Mouse (Mus musculus): ENCODE measurements around the gene Gatad2b.
A peak's percentile ranks its signal among the peaks of the same experiment; 100 is the strongest.
"Not testable (repeated sequence)": the region's sequence is repeated elsewhere in the genome, so short reads cannot be mapped to it uniquely, and the experiment has no call there.

The Gatad2b gene

GRCm38 (mm10) chr3:90292345-90293275 lies at the start of gene Gatad2b:
Gene Gatad2b (plus strand): TSS chr3:90293178.
- DNase-seq, result peak; percentile 100

DNA sequence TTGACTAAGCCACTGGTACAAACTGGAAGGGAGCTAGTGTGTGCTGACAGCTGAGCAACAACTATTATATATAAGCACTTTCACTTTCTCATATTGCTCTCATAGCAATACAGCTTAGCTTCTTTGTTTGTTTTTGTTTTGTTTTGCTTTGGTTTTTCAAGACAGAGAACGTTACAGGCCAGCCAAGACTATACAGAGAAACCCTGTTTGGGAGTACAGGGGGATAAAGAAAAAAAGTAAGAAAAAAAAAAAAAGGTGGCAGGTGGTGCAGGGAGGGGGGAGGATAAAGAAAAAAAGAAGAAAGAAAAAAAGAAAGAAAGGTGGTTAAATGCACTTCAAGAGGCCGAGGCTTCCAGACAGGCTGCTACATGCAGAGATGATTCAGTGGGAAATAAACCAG lies 47.6 kb upstream of the Gatad2b start:
- DNase-seq, result no peak

- DNase-seq, result no peak
Observed at GRCm38 (mm10) chr3:90247630-90247959, 45.4 kb upstream of the Gatad2b start.

DNA sequence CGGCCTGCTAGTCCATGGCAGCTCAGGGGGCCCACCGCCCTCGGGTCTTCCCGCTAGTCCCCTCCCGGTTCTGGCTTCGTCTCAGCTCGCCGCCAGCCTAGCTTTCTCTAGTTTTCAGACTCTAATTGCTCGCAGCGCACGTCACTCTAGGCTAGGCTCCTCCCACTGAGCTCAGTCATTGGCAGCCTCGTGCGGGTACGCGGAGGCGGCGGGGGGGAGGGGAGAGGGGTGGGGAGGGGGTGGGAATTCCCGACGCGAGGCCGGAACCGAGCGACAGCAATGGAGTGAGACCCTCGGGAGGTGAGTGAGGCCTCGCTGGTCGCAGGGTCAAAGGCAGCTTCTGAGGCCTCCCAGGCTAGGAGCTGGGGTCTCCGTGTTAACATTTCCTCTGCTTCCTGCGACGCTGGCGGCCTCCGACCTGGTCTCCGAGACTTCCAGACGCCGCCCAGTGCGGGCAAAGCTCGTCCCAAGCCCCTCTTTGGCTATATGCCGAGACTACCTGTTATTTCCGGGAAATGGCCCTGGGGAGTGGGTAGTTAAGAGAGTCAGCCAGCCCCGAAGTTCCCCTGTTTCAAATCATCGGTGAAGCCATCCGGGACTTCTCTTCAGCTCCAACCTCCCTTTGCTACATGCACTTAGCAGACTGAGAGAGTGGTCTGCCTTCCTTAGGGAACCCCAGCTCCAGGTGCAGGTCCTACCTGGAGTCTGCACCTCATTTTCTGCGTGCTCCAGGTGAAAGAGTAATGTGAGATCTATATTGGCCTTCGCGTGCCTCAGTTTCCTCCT lies 44.8 kb upstream of the Gatad2b start, which contains the start of gene Slc39a1:
Gene Slc39a1, plus strand, starts transcription at position 213 of the 786 bp plus-strand sequence.
- peak; percentile 96 for DNase-seq

DNA sequence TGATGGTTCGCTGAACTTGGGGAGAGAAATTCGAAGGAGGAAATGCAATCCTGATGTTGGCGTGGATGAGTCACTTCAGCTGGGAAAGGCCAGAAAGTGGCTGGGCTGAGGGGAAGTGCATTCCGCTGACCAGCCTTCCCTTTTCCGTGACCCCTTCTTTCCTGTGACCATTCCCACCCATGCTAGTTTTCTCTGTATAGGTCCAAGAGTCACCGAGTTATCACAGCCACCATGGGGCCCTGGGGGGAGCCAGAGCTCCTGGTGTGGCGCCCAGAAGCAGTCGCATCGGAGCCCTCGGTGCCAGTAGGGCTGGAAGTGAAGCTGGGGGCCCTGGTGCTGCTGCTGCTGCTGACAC lies 44.3 kb upstream of the Gatad2b start:
- no peak for DNase-seq

DNA sequence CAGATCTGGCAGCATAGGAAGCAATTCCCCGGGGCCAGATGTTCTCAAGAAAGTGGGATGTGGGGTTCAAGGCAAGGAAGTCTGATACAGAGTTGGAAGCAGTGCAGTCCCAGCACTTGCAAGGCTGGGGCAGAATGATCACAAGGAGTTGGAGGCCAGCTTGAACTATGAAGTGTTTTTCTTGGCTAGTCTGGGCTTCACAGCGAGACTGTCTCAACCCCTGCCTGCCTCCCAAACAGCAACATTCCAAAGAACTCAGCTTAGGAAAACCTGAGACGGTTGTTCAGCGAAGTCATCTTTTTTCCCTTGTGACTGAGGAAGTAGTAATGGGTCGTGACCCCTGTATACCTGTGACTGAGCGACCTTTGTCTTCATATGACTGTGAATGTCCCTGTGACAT lies 42.2 kb upstream of the Gatad2b start:
- no peak for DNase-seq

DNA sequence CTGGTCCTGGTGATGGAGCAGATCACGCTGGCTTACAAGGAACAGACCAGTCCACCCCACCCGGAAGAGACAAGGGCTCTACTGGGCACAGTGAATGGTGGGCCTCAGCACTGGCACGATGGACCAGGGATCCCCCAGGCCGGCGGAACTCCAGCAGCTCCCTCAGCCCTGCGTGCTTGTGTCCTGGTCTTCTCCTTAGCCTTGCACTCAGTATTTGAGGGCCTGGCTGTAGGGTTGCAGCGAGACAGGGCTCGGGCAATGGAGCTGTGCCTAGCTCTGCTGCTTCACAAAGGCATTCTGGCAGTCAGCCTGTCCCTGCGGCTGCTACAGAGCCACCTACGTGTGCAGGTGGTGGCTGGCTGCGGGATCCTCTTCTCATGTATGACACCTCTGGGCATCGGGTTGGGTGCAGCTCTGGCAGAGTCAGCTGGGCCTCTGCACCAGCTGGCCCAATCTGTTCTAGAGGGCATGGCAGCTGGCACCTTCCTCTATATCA lies 41.2 kb upstream of the Gatad2b start:
- not testable (repeated sequence) for DNase-seq

DNA sequence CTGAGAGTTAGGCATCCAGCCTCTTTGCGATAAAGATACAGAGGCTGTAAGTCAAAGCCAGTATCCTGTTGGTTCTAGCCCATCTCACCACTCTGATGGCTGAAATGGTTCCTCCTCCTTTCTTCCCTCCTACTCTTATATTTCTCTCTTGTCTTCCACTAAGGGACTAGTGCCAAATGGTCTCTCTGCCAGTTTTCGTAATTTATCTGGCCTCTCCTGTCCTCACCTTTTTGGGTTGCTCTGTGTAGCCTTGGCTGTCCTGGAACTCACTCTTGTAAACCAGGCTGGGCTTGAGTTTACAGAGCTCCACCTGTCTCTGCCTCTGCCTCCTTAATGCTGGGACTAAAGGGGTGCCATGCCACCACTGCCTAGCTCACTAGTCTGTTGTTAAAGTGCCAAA lies 40.3 kb upstream of the Gatad2b start:
- DNase-seq, result not testable (repeated sequence)

DNA sequence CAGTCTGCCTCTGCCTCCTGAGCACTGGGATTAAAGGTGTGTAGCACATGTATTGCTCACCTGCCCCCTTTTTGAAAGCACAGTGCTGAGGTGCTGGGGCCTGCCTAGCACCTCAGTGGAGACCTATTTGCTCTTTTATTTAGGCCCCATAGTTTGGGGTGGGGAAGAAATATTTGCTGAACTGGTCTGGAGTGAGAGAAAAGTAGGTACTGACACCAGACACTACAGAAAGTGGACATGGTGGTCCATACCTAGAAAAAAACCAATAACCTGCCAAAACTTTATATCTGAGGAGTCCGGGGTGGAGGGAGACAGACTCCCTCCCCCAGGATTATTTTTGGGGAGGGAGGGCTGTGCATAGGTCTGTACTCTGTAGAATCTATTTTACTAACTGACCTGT lies 39.8 kb upstream of the Gatad2b start:
- not testable (repeated sequence) for DNase-seq

- DNase-seq, result peak; percentile 98
Observed at GRCm38 (mm10) chr3:90253653-90254418, 39.1 kb upstream of the Gatad2b start, which contains the start of gene Crtc2. Gene Crtc2 (plus strand): TSS chr3:90254163.

GRCm38 (mm10) chr3:90254419-90255193 lies 38.4 kb upstream of the Gatad2b start:
- no peak for DNase-seq

DNA sequence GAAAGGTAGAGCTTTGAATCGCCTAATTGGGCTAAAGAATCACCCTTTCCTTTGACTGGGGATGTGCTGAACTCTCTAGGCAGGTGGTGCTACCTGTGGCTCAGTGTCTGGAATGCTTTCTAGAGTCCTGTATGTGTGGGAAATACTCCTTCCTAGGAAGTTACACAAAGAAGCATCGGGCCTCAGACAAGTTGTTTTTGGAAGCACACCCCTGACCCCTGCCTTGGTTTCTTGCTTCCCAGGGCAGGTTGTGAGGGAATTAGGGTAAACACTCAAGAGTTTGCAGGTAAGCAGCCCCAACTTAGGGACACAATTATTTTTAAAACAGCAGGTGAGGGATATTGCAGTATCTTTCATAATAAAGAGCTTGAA lies 37.8 kb upstream of the Gatad2b start:
- no peak for DNase-seq

DNA sequence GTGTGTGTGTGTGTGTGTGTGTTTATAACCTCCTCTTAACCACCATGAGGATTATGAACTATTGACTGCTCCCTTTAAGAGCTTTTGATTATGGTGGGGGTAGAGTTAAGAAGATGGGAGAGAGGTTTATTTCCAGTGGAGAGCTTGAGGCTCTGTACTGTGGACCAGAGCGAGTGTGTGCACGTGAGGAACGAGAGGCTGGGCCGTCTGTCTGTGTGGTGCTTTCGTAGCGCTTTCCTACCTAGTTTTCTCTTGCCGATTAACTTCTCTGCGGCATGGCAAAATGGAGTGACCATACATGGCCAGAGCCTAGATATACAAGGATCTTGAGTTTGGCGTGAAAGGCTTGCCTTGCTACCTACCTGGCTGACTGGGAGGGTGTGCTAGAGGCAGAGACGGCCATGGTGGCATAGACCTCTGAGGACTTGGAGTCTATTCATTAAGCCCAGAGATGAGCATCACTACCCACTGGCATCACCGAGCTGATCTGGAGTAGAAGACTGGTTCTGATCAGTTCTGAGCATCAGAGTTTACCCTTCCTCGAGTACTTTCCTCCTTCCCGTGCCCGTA lies 37.1 kb upstream of the Gatad2b start:
- no peak for DNase-seq

GRCm38 (mm10) chr3:90256731-90257530 lies 36.0 kb upstream of the Gatad2b start:
- DNase-seq, result peak; percentile 60

GRCm38 (mm10) chr3:90258521-90258920 lies 34.5 kb upstream of the Gatad2b start:
- peak; percentile 71 for DNase-seq

GRCm38 (mm10) chr3:90263121-90263771 lies 29.7 kb upstream of the Gatad2b start:
- DNase-seq, result no peak

GRCm38 (mm10) chr3:90264687-90265033 lies 28.3 kb upstream of the Gatad2b start:
- DNase-seq, result no peak

DNA sequence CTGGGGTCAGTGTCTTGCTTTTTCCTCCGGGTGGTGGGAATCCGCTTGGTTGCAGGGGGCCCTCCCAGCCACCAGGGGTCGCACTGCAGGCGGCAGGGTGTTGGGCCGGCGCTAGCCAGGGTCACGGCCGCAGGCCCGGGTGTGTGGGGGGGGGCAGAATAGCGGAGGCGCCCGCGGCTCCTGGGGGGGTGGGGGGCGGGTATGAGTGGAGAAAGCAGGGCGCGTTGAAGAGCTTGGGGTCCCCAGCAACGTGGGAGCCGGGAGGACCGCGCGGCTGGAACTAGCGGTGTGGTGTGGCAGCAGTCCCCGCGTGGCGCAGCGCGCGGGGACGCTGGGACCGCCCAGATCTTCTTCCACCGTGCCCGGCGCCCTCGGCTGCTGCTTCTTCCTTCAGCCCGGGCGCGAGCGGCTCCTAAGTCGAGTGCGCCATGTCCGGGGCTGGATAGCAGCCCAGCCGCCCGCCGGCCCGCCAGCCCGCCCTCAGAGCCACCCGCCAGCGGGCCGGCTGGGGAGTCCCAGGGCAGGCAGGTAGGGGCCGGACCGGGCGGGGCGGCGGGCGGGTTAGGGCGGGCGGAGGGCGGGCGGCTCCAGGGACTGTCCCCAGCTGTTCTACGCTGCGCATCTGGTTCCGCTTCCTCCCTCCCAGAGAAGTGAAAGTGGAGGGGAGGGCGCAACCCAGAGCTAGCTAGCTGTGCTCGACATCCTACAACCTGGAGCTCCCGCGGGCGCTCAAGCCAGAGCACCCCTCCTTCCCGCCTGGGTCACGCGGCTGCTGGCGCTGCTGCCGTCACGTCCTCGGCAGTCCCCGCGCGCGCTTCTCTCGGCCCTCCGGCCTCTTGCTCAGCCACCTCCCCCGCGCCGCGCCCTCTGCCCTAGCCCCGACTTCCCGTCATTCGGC lies 27.7 kb upstream of the Gatad2b start, which contains the start of gene Dennd4b:
Gene Dennd4b, plus strand, starts transcription at position 152 of the 898 bp plus-strand sequence.
- DNase-seq, result peak; percentile 91
